Mouse (Mus musculus): ENCODE measurements around the gene Tpbpb. TPM values are rescaled to one million over a fixed set of nuclear protein-coding genes. Genes with fewer than 3 reads are reported as not detected.

The Tpbpb gene
- total and polyA plus RNA-seq, 2 experiments, result not detected

- H3K79me2 ChIP-seq (ENCODE audit: control insufficient read depth, insufficient read depth, low read length), result no peaks in the 10 kb centered on the region
Observed at GRCm38 (mm10) chr13:60895406-60896160, 9.1 kb downstream of the Tpbpb start.

GRCm38 (mm10) chr13:60892301-60892700 is 12.4 kb downstream of the Tpbpb start:
- H3K4me3 ChIP-seq (ENCODE audit: insufficient read depth, low read depth, low read length), result no peak overlapping the region
- H3K4me1 ChIP-seq (ENCODE audit: control insufficient read depth, insufficient read depth, low read length), result no peaks in the 10 kb centered on the region
- 78% methylated on average over 1 of the region's 1 CpGs for WGBS
- H3K27me3 ChIP-seq (ENCODE audit: control insufficient read depth, insufficient read depth, low read length), result no peaks in the 10 kb centered on the region
- TF ChIP-seq CTCF (IDR thresholded peaks at IDR 0.05; ENCODE audit: low read depth, low read length) (no peak), POLR2A (IDR thresholded peaks at IDR 0.05; ENCODE audit: extremely low read depth, insufficient read depth, low read length) (no peak)
- peak; percentile 23 for DNase-seq (ENCODE audit: extremely low read depth, low read depth, low spot score)
- H3K79me2 ChIP-seq (ENCODE audit: control insufficient read depth, insufficient read depth, low read length), result no peaks in the 10 kb centered on the region
- H3K36me3 ChIP-seq (ENCODE audit: control insufficient read depth, insufficient read depth, low read length), result no peaks in the 10 kb centered on the region
- H3K27ac ChIP-seq (replicated peaks; ENCODE audit: insufficient read depth, low read depth, low read length), result peak overlapping the region; percentile 58; the same call in 1 of the 2 replicates
- no peak overlapping the region for H3K9ac ChIP-seq (ENCODE audit: low read depth, low read length)

More at GRCm38 (mm10) chr13:60895406-60896160, 9.1 kb downstream of the Tpbpb start:
- Histone ChIP-seq H3K9ac (ENCODE audit: low read depth, low read length) (no peak overlapping the region), H3K36me3 (ENCODE audit: control insufficient read depth, insufficient read depth, low read length) (no peaks in the 10 kb centered on the region), H3K4me1 (ENCODE audit: control insufficient read depth, insufficient read depth, low read length) (no peaks in the 10 kb centered on the region), H3K27ac (replicated peaks; ENCODE audit: insufficient read depth, low read depth, low read length) (no peak overlapping the region), H3K4me3 (ENCODE audit: insufficient read depth, low read depth, low read length) (no peak overlapping the region), H3K27me3 (ENCODE audit: control insufficient read depth, insufficient read depth, low read length) (no peaks in the 10 kb centered on the region)
- peak; percentile 16 for DNase-seq (ENCODE audit: extremely low read depth, low read depth, low spot score)
- TF ChIP-seq CTCF (IDR thresholded peaks at IDR 0.05; ENCODE audit: low read depth, low read length) (no peak), POLR2A (IDR thresholded peaks at IDR 0.05; ENCODE audit: extremely low read depth, insufficient read depth, low read length) (no peak)

GRCm38 (mm10) chr13:60864281-60864680 is 40.4 kb downstream of the Tpbpb start, which contains the start of gene 4930486L24Rik:
Gene 4930486L24Rik (minus strand): TSS chr13:60864475.
- Histone ChIP-seq H3K79me2 (ENCODE audit: control insufficient read depth, insufficient read depth, low read length) (no peaks in the 10 kb centered on the region), H3K4me1 (ENCODE audit: control insufficient read depth, insufficient read depth, low read length) (no peaks in the 10 kb centered on the region; the same call in 1 of the 2 replicates), H3K27me3 (ENCODE audit: control insufficient read depth, insufficient read depth, low read length) (no peaks in the 10 kb centered on the region), H3K27ac (replicated peaks; ENCODE audit: insufficient read depth, low read depth, low read length) (no peak within 1 kb of the TSS), H3K36me3 (ENCODE audit: control insufficient read depth, insufficient read depth, low read length) (no peaks in the 10 kb centered on the region), H3K9ac (ENCODE audit: low read depth, low read length) (no peak within 1 kb of the TSS), H3K4me3 (ENCODE audit: insufficient read depth, low read depth, low read length) (no peak within 1 kb of the TSS)
- TF ChIP-seq POLR2A (IDR thresholded peaks at IDR 0.05; ENCODE audit: extremely low read depth, insufficient read depth, low read length), result no peak
- no peak for TF ChIP-seq CTCF (IDR thresholded peaks at IDR 0.05; ENCODE audit: low read depth, low read length)
- no peak for DNase-seq (ENCODE audit: extremely low read depth, low read depth, low spot score)
- WGBS, result 38% methylated on average over 1 of the region's 1 CpGs

Other genes with a start within 250 kb of the Tpbpb start
- gene BC051665, start 118.5 kb downstream of the Tpbpb start, total RNA-seq (2014; rRNA removed), result not detected in 2 replicates
- gene BC051665, start 118.5 kb downstream of the Tpbpb start, polyA plus RNA-seq (2012; rRNA removed), result not detected in 2 replicates
- not detected in 2 replicates for gene Ctsll3, start 102.0 kb downstream of the Tpbpb start, total RNA-seq (2014; rRNA removed)
- gene Ctsll3, start 102.0 kb downstream of the Tpbpb start, polyA plus RNA-seq (2012; rRNA removed), result not detected in 2 replicates
- 0.46 TPM in 1 of 2 replicates, not detected in the other for gene 4930486L24Rik, start 40.4 kb downstream of the Tpbpb start, total RNA-seq (2014; rRNA removed)
- gene 4930486L24Rik, start 40.4 kb downstream of the Tpbpb start, polyA plus RNA-seq (2012; rRNA removed), result not detected in 2 replicates
- 0.60 TPM in 1 of 2 replicates, not detected in the other for gene Gm49392, start 8.0 kb downstream of the Tpbpb start, total RNA-seq (2014; rRNA removed)
- not detected in 2 replicates for gene Gm49392, start 8.0 kb downstream of the Tpbpb start, polyA plus RNA-seq (2012; rRNA removed)
- gene Ctla2b, start 7.4 kb downstream of the Tpbpb start, total RNA-seq (2014; rRNA removed), result 6.4 and 11.4 TPM in 2 replicates
- 0.72 and 2.2 TPM in 2 replicates for gene Ctla2b, start 7.4 kb downstream of the Tpbpb start, polyA plus RNA-seq (2012; rRNA removed)
- not detected in 2 replicates for gene Gm49393, start 30.7 kb upstream of the Tpbpb start, total RNA-seq (2014; rRNA removed)
- gene Gm49393, start 30.7 kb upstream of the Tpbpb start, polyA plus RNA-seq (2012; rRNA removed), result not detected in 2 replicates
- 2.1 and 3.4 TPM in 2 replicates for gene Gm49391, start 31.7 kb upstream of the Tpbpb start, total RNA-seq (2014; rRNA removed)
- 0.51 and 0.61 TPM in 2 replicates for gene Gm49391, start 31.7 kb upstream of the Tpbpb start, polyA plus RNA-seq (2012; rRNA removed)
- gene Ctla2a, start 31.7 kb upstream of the Tpbpb start, total RNA-seq (2014; rRNA removed), result 3.9 and 5.7 TPM in 2 replicates
- gene Ctla2a, start 31.7 kb upstream of the Tpbpb start, polyA plus RNA-seq (2012; rRNA removed), result 0.22 and 0.93 TPM in 2 replicates
- not detected in 2 replicates for gene Tpbpa, start 37.1 kb upstream of the Tpbpb start, total RNA-seq (2014; rRNA removed)
- not detected in 2 replicates for gene Tpbpa, start 37.1 kb upstream of the Tpbpb start, polyA plus RNA-seq (2012; rRNA removed)
- not detected in 2 replicates for gene Ctsj, start 101.1 kb upstream of the Tpbpb start, total RNA-seq (2014; rRNA removed)
- not detected in 2 replicates for gene Ctsj, start 101.1 kb upstream of the Tpbpb start, polyA plus RNA-seq (2012; rRNA removed)
- not detected in 2 replicates for gene Ctsq, start 135.8 kb upstream of the Tpbpb start, total RNA-seq (2014; rRNA removed)
- not detected in 2 replicates for gene Ctsq, start 135.8 kb upstream of the Tpbpb start, polyA plus RNA-seq (2012; rRNA removed)

Measured in liver, adult 2 months (tissue).